Mouse (Mus musculus) cerebellum, adult 2 months (tissue): Measurements from ENCODE around the gene Rnf41. TPM values are rescaled to one million over a fixed set of nuclear protein-coding genes. Genes with fewer than 3 reads are reported as not detected.
A peak's percentile ranks its signal among the peaks of the same experiment; 100 is the strongest.

Experiments used
- DNase-seq, 2 experiments: peaks; one replicate each; pipeline ENCODE4 v3.0.0; 2021
- H3K27ac ChIP-seq: fragments of 200-500 bp; 2 replicates; pipeline ENCODE4 v1.5.1; 2012; ENCODE audit warnings: low read length, control low read depth, inconsistent platforms; ENCODE audit not compliant: insufficient read depth
- H3K27me3 ChIP-seq: fragments of 200-500 bp; 2 replicates; pipeline ENCODE4 v1.6.1; 2012; ENCODE audit warnings: inconsistent platforms, mild to moderate bottlenecking, low read length, moderate library complexity; ENCODE audit not compliant: control insufficient read depth, insufficient read depth
- H3K4me1 ChIP-seq: fragments of 200-500 bp; 2 replicates; pipeline ENCODE4 v1.6.1; 2011; ENCODE audit warnings: low read length; ENCODE audit not compliant: control insufficient read depth, insufficient read depth
- H3K4me3 ChIP-seq: fragments of 200-500 bp; replicated peaks from 2 replicates; pipeline ENCODE3; 2011; ENCODE audit warnings: mild to moderate bottlenecking, low read depth, low read length, control low read depth; ENCODE audit not compliant: insufficient read depth
- CTCF ChIP-seq: fragments of 200-500 bp; IDR thresholded peaks from 2 replicates; pipeline ENCODE4 v1.5.1; 2011; ENCODE audit warnings: low read depth, mild to moderate bottlenecking, control low read depth, low read length, moderate library complexity, borderline replicate concordance; ENCODE audit not compliant: insufficient read depth
- POLR2A ChIP-seq: fragments of 200-500 bp; IDR thresholded peaks from 2 replicates; pipeline ENCODE4 v1.6.1; 2011; ENCODE audit warnings: low read length, control low read depth, borderline replicate concordance; ENCODE audit not compliant: insufficient read depth
- WGBS: fragments of 180-500 bp; shearing (Covaris S2); methylation state at CpG from one replicate; pipeline ENCODE4 v1.1.7; 2018; 5-methylcytosine and 5-hydroxymethylcytosine counted together
- polyA plus RNA-seq: library from polyadenylated mRNA; depleted of rRNA; stranded (reverse); fragments of >200 nt; gene quantifications from 2 replicates; pipeline ENCODE4 v1.2.3, GENCODE M21; 2012

Gene Rnf41
- polyA plus RNA-seq, 1 experiment, result 90.5 TPM

DNA sequence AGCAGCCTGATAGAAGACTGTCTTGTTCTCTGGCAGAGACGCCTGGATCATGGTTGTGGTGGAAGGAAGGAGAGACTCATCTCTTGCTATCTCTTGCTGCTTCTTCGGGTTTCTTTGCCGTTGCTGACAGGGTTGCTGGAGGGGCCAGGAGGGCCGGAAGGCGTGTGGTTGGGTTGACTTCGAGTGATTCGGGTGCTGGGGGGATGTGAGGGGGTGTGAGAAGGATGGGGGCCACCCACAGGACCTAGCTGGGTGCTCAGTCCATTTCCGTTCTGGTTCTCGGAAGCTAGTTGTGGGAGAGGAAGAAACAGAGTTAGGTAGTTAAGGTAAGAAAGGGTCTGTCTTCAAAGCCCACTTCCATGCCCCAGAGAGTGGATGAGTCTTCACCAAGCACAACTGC, 9.8 kb upstream of the Rnf41 start:
- Histone ChIP-seq H3K27ac (no peak overlapping the region), H3K27me3 (no peaks in the 10 kb centered on the region), H3K4me1 (peaks cover 25% of the 10 kb centered on the region), H3K4me3 (no peak overlapping the region)
- 79% methylated on average over 9 of the region's 9 CpGs for WGBS
- TF ChIP-seq POLR2A (no peak), CTCF (no peak)
- no peak for DNase-seq

DNA sequence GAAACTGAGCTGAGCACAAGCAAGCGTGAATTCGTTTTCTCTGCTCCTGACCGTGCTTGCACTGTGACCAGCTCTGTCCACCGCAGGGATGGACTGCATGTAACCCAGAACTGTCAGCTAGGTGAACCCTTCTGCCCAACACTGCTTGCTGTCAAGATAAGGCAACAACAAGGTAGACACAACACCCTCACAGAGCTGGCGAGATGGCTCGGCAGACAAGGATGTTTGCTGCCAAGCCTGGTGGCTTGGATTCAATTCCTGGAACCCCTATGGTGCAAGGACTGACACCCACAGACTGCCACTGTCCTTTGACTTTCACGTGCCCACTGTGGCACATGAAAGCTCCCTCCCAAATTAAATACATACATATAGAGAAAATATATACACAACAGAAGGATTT, 7.5 kb upstream of the Rnf41 start:
- TF ChIP-seq CTCF (no peak), POLR2A (no peak)
- Histone ChIP-seq H3K27ac (peak overlapping the region; percentile 16), H3K27me3 (no peaks in the 10 kb centered on the region), H3K4me1 (peaks cover 19% of the 10 kb centered on the region), H3K4me3 (no peak overlapping the region)
- DNase-seq, result peak; percentile 81 to 85
- whole genome bisulfite sequencing, result 7% methylated on average over 7 of the region's 7 CpGs

DNA sequence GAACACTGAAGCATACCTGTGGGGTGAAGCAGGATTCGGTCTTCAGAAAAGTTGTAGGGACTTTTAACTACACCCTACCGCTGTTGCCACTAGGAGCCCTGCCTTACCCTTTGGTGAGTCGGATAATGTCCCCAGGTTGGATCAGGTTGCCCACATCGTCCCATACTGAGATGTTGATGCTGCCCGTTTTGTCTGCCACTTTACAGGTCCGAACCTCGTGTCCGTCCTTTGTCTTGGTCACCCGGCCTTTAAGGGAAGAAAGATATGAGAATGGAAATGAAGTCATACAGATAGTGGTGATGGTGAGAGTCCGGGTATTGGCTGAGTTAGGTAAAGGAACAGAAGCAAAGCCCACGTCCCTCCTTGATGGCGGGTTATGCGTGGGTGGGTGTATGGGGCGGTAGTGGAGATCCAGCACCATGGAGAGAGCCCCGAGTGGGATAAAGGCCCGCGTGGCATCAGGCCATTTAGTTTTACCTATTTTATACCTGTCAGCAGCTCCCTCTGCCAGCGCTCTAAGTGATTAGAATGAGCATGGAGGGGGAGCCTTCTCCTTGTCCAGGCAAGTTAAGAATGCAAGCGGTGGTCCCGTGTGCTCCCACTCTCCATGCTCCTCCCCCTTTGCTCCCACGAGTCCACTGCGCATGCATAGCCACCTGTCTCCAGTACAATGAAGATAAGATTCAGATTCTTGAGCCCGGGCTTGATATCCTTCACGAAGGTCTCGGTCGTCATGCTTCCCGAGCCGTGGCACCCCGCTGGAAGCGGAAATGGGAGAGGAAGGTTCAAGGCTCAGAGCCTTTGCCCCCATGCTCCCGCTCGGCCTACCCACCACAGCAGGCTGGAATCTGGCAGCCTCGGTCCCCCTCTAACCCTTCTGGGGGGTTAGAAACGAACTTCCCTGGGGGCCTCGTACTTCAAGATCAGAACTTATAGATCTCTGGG, 2.6 kb upstream of the Rnf41 start:
- 9% methylated on average over 35 of the region's 35 CpGs for WGBS

DNA sequence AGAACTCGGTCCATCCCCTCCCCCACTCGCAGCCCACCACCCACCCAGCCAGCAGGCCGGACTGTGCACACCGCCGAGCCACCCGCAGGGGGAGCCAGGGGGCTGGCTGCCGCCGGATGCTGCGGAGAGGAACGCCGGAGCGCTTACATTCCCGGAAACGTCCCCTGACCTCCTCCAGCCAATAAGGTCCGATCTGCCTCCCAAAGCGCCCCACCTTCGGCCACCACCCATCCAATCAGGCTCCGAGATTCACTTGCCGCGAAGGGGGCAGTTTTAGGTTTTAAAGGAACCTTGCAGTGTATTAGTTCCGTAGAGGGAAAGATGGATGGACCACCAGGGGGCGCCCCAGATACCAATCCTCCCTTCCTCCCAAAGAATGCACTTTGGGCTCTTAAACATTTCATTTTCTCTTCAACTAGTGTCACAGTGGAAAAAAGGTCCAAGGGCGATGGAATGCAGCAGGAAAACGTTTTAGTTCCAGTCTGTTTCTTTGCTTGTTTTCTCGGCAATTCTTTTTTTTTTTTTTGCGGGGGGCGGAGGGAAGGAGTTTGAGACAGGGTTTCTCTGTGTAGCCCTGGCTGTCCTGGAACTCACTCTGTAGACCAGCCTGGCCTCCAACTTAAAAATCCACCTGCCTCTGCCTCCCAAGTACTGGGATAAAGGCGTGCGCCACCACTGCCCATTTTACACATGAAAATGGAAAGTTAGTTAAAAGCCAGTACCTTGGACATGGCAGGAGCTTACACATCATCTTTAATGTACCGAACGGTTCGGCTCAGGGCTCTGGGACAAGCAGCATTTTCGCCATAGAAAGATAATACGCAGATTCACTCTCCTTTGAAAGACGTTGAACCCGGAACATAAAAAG, 1.5 kb upstream of the Rnf41 start:
- TF ChIP-seq POLR2A (peak; percentile 53; the same call in 1 of the 2 replicates), CTCF (peak; percentile 57)

More for the DNA sequence above, 2.6 kb upstream of the Rnf41 start:
- H3K27ac ChIP-seq, result peak overlapping the region; percentile 17
- peaks cover 16% of the 10 kb centered on the region for H3K4me1 ChIP-seq
- H3K27me3 ChIP-seq, result no peaks in the 10 kb centered on the region
- no peak for TF ChIP-seq POLR2A
- no peak for TF ChIP-seq CTCF
- DNase-seq, result peak in 1 of 2 experiments; percentile 52
- H3K4me3 ChIP-seq, result peak overlapping the region; percentile 67

DNA sequence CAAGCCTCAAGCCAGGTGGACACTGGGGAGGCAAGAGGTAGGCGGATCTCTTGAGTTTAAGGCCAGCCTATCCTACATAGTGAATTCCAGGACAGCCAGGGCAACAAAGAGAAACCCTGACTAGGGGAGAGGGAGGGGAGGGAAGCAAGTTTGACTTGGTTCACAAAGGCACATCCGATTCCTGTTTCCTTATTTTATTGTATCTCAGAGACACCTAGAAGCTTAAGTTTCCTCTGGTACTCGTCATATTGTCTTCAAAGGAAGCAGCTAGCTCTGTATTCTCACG, 954 bp upstream of the Rnf41 start:
- no peak for DNase-seq
- Histone ChIP-seq H3K4me1 (peaks cover 10% of the 10 kb centered on the region), H3K27ac (no peak overlapping the region), H3K27me3 (no peaks in the 10 kb centered on the region), H3K4me3 (peak overlapping the region; percentile 81)
- TF ChIP-seq CTCF, result no peak
- no peak for TF ChIP-seq POLR2A
- 20% methylated on average over 4 of the region's 4 CpGs for WGBS

More for the DNA sequence above, 1.5 kb upstream of the Rnf41 start:
- 4% methylated on average over 36 of the region's 36 CpGs for WGBS
- Histone ChIP-seq H3K4me3 (peak overlapping the region; percentile 81), H3K4me1 (peaks cover 10% of the 10 kb centered on the region), H3K27ac (no peak overlapping the region), H3K27me3 (no peaks in the 10 kb centered on the region)
- peak; percentile 97 to 98 for DNase-seq

DNA sequence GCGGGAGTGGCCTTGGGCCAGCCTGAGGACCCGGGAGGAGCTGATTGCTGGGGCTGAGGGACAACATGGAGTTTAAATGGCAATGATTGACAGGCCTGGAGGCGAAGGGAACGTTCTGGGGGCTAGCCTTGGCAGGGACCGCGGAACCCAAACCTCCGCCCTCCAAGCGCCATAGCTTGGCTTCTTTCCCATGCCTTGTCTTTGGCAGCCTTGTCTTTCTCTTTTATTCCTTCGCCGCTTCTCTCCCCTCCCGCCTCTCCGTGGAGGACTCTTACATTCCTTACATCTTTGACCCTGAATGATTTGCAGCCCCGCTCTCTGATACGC, 561 bp downstream of the Rnf41 start:
- H3K27me3 ChIP-seq, result no peaks in the 10 kb centered on the region
- H3K4me3 ChIP-seq, result peak overlapping the region; percentile 81
- peak overlapping the region; percentile 49 for H3K27ac ChIP-seq
- no peak for TF ChIP-seq CTCF
- no peak for TF ChIP-seq POLR2A
- peak in 1 of 2 experiments; percentile 54 for DNase-seq
- H3K4me1 ChIP-seq, result peaks cover 10% of the 10 kb centered on the region
- WGBS, result under 1% methylated on average over 14 of the region's 14 CpGs

DNA sequence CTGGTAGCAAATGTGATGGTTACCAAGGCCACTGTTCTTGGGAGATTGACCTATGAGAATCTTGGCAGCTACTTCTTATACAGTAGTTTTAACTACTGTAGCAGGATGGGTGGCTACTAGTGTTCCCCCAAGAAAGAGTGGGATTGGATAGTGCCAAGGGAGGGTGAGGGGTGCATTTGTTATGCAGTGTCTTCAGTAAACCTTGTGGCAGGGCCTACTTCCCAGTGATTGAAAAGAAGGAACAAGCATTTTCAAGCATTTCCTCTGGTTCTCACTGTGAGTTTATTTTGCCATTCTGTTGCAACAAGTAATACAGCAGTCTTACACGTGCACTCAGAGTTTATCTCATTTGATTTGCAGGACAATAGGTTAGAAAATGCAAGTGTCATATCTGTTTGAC, 1.1 kb downstream of the Rnf41 start:
- WGBS, result 0% methylated on average over 1 of the region's 1 CpGs
- H3K27ac ChIP-seq, result no peak overlapping the region
- no peak for DNase-seq
- H3K4me3 ChIP-seq, result peak overlapping the region; percentile 81
- H3K4me1 ChIP-seq, result peaks cover 10% of the 10 kb centered on the region
- no peak for TF ChIP-seq POLR2A
- no peak for TF ChIP-seq CTCF
- H3K27me3 ChIP-seq, result no peaks in the 10 kb centered on the region
